In genomic region chr17:28512696-28513095, GRCm38 (mm10) we compare ENCODE assay signal across 9 mouse cellular contexts. TPM values are rescaled to one million over a fixed set of nuclear protein-coding genes. Genes with fewer than 3 reads are reported as not detected.
DNase-seq lines count a peak whose midpoint lies in the region; ATAC-seq and TF ChIP-seq lines count a peak whose summit lies in the region.
"Had no signal": no experiment of that assay in that cellular context is flagged by ENCODE, and none has a peak within 500 bp of the region (broad histone marks: within the 10 kb centered on the region; RNA-seq: fewer than 3 reads in every experiment).

No protein-coding gene starts in this region.

- peak; percentile 83 for DNase-seq in midbrain, embryonic 11.5 days (ENCODE audit: low spot score, missing footprints)
- no peak for DNase-seq in midbrain, embryonic 14.5 days
- DNase-seq in gastrocnemius, postnatal 36 days: peak; percentile 68 to 90
- peak; percentile 61 for DNase-seq in kidney, postnatal 0 days (ENCODE audit: low spot score)
- DNase-seq in retina, postnatal 1 day: peak; percentile 32
- no peak for DNase-seq in cerebellum, adult 9-10 months
- no peak for DNase-seq in frontal cortex, postnatal 25 days (ENCODE audit: low spot score in 2 of 2)
- DNase-seq in layer of hippocampus, postnatal 10 days (ENCODE audit: low spot score in 2 of 2): no peak

- no peak overlapping the region for H3K4me2 ChIP-seq in midbrain, embryonic 11.5 days
- no peak overlapping the region for H3K4me2 ChIP-seq in midbrain, embryonic 14.5 days (ENCODE audit: low read length)
- no peak overlapping the region for H3K4me2 ChIP-seq in kidney, postnatal 0 days (ENCODE audit: low read length)

- peaks cover 7% of the 10 kb centered on the region for H3K27me3 ChIP-seq in midbrain, embryonic 11.5 days (ENCODE audit: control insufficient read depth, insufficient read depth, low read length)
- H3K27me3 ChIP-seq in midbrain, embryonic 14.5 days (ENCODE audit: control insufficient read depth, insufficient read depth, low read length): 0 out of 2 replicates have a peak, but pooled peaks cover 10% of the 10 kb centered on the region
- H3K27me3 ChIP-seq in kidney, postnatal 0 days (ENCODE audit: insufficient read depth, low read length): no peaks in the 10 kb centered on the region

- ATAC-seq in midbrain, embryonic 11.5 days (ENCODE audit: low FRiP score): no peak
- ATAC-seq in midbrain, embryonic 14.5 days (ENCODE audit: low FRiP score, low TSS enrichment): no peak
- ATAC-seq in kidney, postnatal 0 days (replicated peaks; ENCODE audit: low FRiP score, low read depth): peak; percentile 85

- H3K36me3 ChIP-seq in midbrain, embryonic 11.5 days (ENCODE audit: control insufficient read depth, insufficient read depth, low read length): no peaks in the 10 kb centered on the region
- H3K36me3 ChIP-seq in midbrain, embryonic 14.5 days (ENCODE audit: control insufficient read depth, insufficient read depth, low read length): no peaks in the 10 kb centered on the region
- no peaks in the 10 kb centered on the region for H3K36me3 ChIP-seq in kidney, postnatal 0 days (ENCODE audit: insufficient read depth, low read length)

- no peak overlapping the region for H3K4me3 ChIP-seq in midbrain, embryonic 11.5 days (ENCODE audit: low read depth, low read length)
- H3K4me3 ChIP-seq in midbrain, embryonic 14.5 days (replicated peaks; ENCODE audit: low read depth, low read length): no peak overlapping the region
- H3K4me3 ChIP-seq in kidney, postnatal 0 days (replicated peaks; ENCODE audit: low read depth, low read length): no peak overlapping the region

- H3K4me1 ChIP-seq in midbrain, embryonic 11.5 days (ENCODE audit: control insufficient read depth, insufficient read depth, low read length): peaks cover 16% of the 10 kb centered on the region
- H3K4me1 ChIP-seq in midbrain, embryonic 14.5 days (ENCODE audit: control insufficient read depth, insufficient read depth, low read length): peaks cover 13% of the 10 kb centered on the region
- H3K4me1 ChIP-seq in kidney, postnatal 0 days (replicated peaks; ENCODE audit: insufficient read depth, low read length): peaks cover 31% of the 10 kb centered on the region

- H3K9me3 ChIP-seq in midbrain, embryonic 11.5 days (ENCODE audit: control insufficient read depth, low read length): no peaks in the 10 kb centered on the region
- H3K9me3 ChIP-seq in midbrain, embryonic 14.5 days (ENCODE audit: control insufficient read depth, low read length): no peaks in the 10 kb centered on the region
- no peaks in the 10 kb centered on the region for H3K9me3 ChIP-seq in kidney, postnatal 0 days (replicated peaks; ENCODE audit: low read length)

- TF ChIP-seq CTCF in kidney, postnatal 0 days (IDR thresholded peaks at IDR 0.05; ENCODE audit: low read depth): no peak

- 53% methylated on average over 6 of the region's 6 CpGs for WGBS in midbrain, embryonic 11.5 days
- 51% methylated on average over 6 of the region's 6 CpGs for WGBS in midbrain, embryonic 14.5 days
- WGBS in kidney, postnatal 0 days: 12% methylated on average over 6 of the region's 6 CpGs

- intact Hi-C loops in gastrocnemius, postnatal 36 days (cut with DNase I): no loop called here

- no peak overlapping the region for H3K9ac ChIP-seq in midbrain, embryonic 11.5 days (ENCODE audit: low read length)
- H3K9ac ChIP-seq in midbrain, embryonic 14.5 days (replicated peaks; ENCODE audit: low read length): no peak overlapping the region
- peak overlapping the region; percentile 24; the same call in 1 of the 2 replicates for H3K9ac ChIP-seq in kidney, postnatal 0 days (ENCODE audit: low read depth, low read length)

- H3K27ac ChIP-seq in midbrain, embryonic 11.5 days (ENCODE audit: low read depth, low read length): no peak overlapping the region
- no peak overlapping the region for H3K27ac ChIP-seq in midbrain, embryonic 14.5 days (replicated peaks; ENCODE audit: low read depth, low read length)
- peak overlapping the region; percentile 85 for H3K27ac ChIP-seq in kidney, postnatal 0 days

RNA-seq across cellular contexts. Expression of gene Fkbp5, which starts 4.6 kb away (rescaled TPM):
- 9.8 and 10.9 TPM in 2 replicates for polyA plus RNA-seq in midbrain, embryonic 11.5 days (2014; fragmentation: Nextera tagmentation; extraction: Ambion mirVana)
- 11.6 and 22.2 TPM in 2 replicates for polyA plus RNA-seq in midbrain, embryonic 14.5 days (2014; fragmentation: Nextera tagmentation; extraction: Ambion mirVana)
- total RNA-seq in gastrocnemius, postnatal 36 days (2021): 100 to 1,000 TPM; 107 to 115 TPM
- 16.2 and 20.4 TPM in 2 replicates for polyA plus RNA-seq in kidney, postnatal 0 days (2015; fragmentation: Nextera tagmentation; extraction: Ambion mirVana)
- 10 to 100 TPM; 42.8 to 45.6 TPM for total RNA-seq in layer of hippocampus, postnatal 10 days (2021)

RNA-seq across cellular contexts. Expression of gene Armc12, which starts 17.9 kb away (rescaled TPM):
- not detected in 2 replicates for polyA plus RNA-seq in midbrain, embryonic 11.5 days (2014; fragmentation: Nextera tagmentation; extraction: Ambion mirVana)
- polyA plus RNA-seq in midbrain, embryonic 14.5 days (2014; fragmentation: Nextera tagmentation; extraction: Ambion mirVana): not detected in 2 replicates
- not detected for total RNA-seq in gastrocnemius, postnatal 36 days (2021)
- not detected in 2 replicates for polyA plus RNA-seq in kidney, postnatal 0 days (2015; fragmentation: Nextera tagmentation; extraction: Ambion mirVana)
- total RNA-seq in layer of hippocampus, postnatal 10 days (2021): not detected
- total RNA-seq: heart, postnatal 10 days had no signal

RNA-seq across cellular contexts. Expression of gene Clpsl2, which starts 36.5 kb away (rescaled TPM):
- polyA plus RNA-seq in midbrain, embryonic 11.5 days (2014; fragmentation: Nextera tagmentation; extraction: Ambion mirVana): not detected in 2 replicates
- polyA plus RNA-seq in midbrain, embryonic 14.5 days (2014; fragmentation: Nextera tagmentation; extraction: Ambion mirVana): not detected in 2 replicates
- not detected for total RNA-seq in gastrocnemius, postnatal 36 days (2021)
- polyA plus RNA-seq in kidney, postnatal 0 days (2015; fragmentation: Nextera tagmentation; extraction: Ambion mirVana): not detected in 2 replicates
- not detected for total RNA-seq in layer of hippocampus, postnatal 10 days (2021)
- total RNA-seq: heart, postnatal 10 days had no signal

RNA-seq across cellular contexts. Expression of gene Clps, which starts 47.9 kb away (rescaled TPM):
- polyA plus RNA-seq in midbrain, embryonic 11.5 days (2014; fragmentation: Nextera tagmentation; extraction: Ambion mirVana): not detected in 2 replicates
- not detected in 2 replicates for polyA plus RNA-seq in midbrain, embryonic 14.5 days (2014; fragmentation: Nextera tagmentation; extraction: Ambion mirVana)
- total RNA-seq in gastrocnemius, postnatal 36 days (2021): not detected
- polyA plus RNA-seq in kidney, postnatal 0 days (2015; fragmentation: Nextera tagmentation; extraction: Ambion mirVana): not detected in 2 replicates
- not detected for total RNA-seq in layer of hippocampus, postnatal 10 days (2021)
- total RNA-seq: heart, postnatal 10 days had no signal

Comparison
In these comparisons a context has a peak if more than half of its experiments do, and no peak if none do; other contexts are left out.
1. DNase-seq: peak in midbrain, embryonic 11.5 days (single experiment), gastrocnemius, postnatal 36 days (2 of 2), kidney, postnatal 0 days (single experiment) and retina, postnatal 1 day (single experiment); none in midbrain, embryonic 14.5 days (single experiment), cerebellum, adult 9-10 months (single experiment), frontal cortex, postnatal 25 days (0 of 2) and layer of hippocampus, postnatal 10 days (0 of 2).